Mouse (Mus musculus) G1E (cell line): ENCODE data around the gene Slc2a12.

ENCODE experiments used
- CTCF ChIP-seq: IDR thresholded peaks from 2 replicates; pipeline ENCODE4 v1.5.1; 2012; ENCODE audit warnings: low read depth, low read length, inconsistent platforms, mixed read lengths
- GATA1 ChIP-seq: IDR thresholded peaks from 2 replicates; pipeline ENCODE4 v1.6.1; 2012; ENCODE audit warnings: borderline replicate concordance, low read length, inconsistent platforms, mixed read lengths
- GATA2 ChIP-seq: IDR thresholded peaks from 2 replicates; pipeline ENCODE4 v1.6.1; 2012; ENCODE audit warnings: low read depth, low read length, inconsistent platforms, borderline replicate concordance

DNA sequence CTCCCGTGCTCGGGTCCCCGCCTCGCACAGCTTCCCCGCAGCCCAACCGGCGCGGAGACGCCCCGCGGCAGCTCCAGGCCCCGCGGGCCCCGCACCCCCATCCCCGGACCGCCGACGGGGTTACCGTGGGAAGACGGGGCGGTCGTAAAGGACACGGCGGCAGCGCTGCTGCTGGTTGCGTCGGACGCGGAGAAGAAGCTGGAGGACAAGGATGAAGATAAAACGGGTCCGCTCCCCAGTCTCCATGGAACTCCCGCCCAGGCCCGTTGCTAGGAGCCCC lies 86.1 kb downstream of the Slc2a12 start:
- TF ChIP-seq GATA1 (no peak), CTCF (no peak), GATA2 (no peak)
